Mouse (Mus musculus) testis, adult 2 months (tissue): ENCODE measurements around the gene Alox12b.

ENCODE experiments used
- CTCF ChIP-seq: fragments of 200-500 bp; IDR thresholded peaks from 2 replicates; pipeline ENCODE4 v1.5.1; 2012; ENCODE audit warnings: low read depth, mild to moderate bottlenecking, inconsistent platforms, low read length, moderate library complexity; ENCODE audit not compliant: control insufficient read depth, insufficient read depth, insufficient replicate concordance
- POLR2A ChIP-seq: fragments of 200-500 bp; IDR thresholded peaks from 2 replicates; pipeline ENCODE4 v1.6.1; 2012; ENCODE audit warnings: low read depth, mild to moderate bottlenecking, inconsistent platforms, low read length, moderate library complexity; ENCODE audit not compliant: control insufficient read depth

DNA sequence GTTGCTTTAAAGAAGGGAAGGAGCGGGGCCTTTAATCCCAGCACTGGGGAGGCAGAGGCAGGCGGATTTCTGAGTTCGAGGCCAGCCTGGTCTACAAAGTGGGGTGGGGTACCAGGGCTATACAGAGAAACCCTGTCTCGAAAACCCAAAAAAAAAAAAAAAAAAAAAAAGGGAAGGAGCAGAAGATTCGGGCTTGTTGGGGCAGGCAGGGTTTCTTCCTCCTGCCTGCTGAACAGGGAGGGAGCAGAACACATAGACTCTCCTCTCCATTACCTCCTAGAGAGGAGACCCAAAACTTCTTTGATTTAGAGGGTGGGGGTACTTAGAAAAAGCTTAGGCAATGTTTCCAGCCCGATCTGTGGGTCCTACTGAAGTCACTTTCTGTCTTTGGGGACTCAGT is 21.4 kb upstream of the Alox12b start:
- TF ChIP-seq CTCF (no peak), POLR2A (no peak)
